Mouse (Mus musculus) layer of hippocampus, postnatal 14 days (tissue): ENCODE results near the gene Iqsec2. TPM values are rescaled to one million over a fixed set of nuclear protein-coding genes. Genes with fewer than 3 reads are reported as not detected.
"Not testable (repeated sequence)": the region's sequence is repeated elsewhere in the genome, so short reads cannot be mapped to it uniquely, and the experiment has no call there.

Source experiments
- DNase-seq, 2 experiments: peaks; one replicate each; pipeline ENCODE4 v3.0.0; 2021 to 2022; ENCODE audit warnings: low spot score in 2 of 2, mixed read lengths in 1 of 2
- total RNA-seq, 2 experiments: library from RNA; stranded (reverse); gene quantifications; 2 replicates each; pipeline ENCODE4 v1.2.3; 2021

Gene Iqsec2
- total RNA-seq, 2 experiments from 2014 or later = 135 to 143 TPM

DNA sequence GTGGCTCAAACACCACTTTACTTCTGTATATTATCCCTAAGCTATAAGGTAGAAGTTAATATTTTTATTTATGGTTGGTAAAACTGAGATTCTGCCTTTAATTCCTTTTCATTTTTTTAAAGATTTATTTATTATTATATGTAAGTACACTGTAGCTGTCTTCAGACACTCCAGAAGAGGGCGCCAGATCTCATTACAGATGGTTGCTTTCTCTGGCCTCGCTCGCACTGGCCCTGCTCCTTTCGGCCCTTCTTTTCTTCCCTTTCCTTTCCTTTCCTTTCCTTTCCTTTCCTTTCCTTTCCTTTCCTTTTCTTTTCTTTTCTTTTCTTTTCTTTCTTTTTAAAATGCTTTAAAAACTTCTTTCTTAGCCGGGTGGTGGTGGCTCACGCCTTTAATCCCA, 99.1 kb downstream of the Iqsec2 start:
- not testable (repeated sequence) for DNase-seq

DNA sequence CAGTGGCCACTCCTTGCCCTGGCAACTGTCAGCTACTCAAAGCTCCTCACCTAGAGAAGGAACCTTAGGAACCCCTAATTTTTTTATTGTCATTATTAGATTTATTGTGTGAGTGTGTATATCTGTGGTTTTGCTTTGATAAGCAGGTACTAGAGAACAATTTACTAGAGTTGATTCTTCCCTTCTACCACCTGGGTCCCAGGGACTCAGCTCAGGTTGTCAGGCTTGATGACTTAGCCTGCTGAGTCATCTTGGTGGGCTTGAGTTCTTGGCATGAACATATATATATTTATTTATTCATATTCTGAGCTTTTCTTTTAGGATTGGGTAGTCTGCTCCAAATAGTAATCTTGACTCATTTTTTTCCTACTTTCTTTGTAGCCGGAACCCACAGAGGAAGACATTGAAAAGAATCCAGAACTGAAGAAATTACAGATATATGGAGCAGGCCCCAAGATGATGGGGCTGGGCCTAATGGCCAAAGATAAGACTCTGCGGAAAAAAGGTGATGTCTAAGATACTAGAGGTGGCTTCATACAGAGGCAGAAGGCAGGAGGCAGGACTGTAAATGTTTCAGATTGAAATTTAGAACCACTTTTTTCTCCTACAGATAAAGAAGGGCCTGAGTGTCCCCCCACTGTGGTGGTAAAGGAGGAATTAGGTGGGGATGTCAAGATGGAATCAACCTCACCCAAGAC, 100.6 kb downstream of the Iqsec2 start:
- no peak for DNase-seq

DNA sequence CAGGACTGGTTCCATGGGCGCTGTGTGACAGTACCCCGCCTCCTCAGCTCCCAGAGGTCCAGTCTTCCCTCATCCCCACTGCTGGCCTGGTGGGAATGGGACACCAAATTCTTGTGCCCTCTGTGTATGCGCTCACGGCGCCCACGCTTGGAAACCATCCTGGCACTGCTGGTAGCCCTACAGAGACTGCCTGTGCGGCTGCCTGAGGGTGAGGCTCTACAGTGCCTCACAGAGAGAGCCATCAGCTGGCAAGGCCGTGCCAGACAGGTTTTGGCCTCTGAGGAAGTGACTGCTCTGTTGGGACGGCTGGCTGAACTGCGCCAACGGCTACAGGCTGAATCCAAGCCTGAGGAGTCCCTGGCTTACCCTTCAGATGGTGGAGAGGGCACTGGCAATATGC, 127.1 kb downstream of the Iqsec2 start:
- no peak for DNase-seq

Other genes with a start within 250 kb of the Iqsec2 start
- 10 to 100 TPM; 50.0 to 54.0 TPM for gene Hsd17b10, start 142.4 kb upstream of the Iqsec2 start, total RNA-seq
- gene Ribc1, start 128.0 kb upstream of the Iqsec2 start, total RNA-seq = under 1 TPM; 0.43 to 0.58 TPM
- 10 to 100 TPM; 52.5 to 54.6 TPM for gene Smc1a, start 127.8 kb upstream of the Iqsec2 start, total RNA-seq
- 10 to 100 TPM; 52.0 to 71.2 TPM for gene Kdm5c, start 88.8 kb downstream of the Iqsec2 start, total RNA-seq
- gene Kantr, start 183.2 kb downstream of the Iqsec2 start, total RNA-seq = 10 to 100 TPM; 48.1 to 50.2 TPM
- 10 to 100 TPM; 77.2 to 87.0 TPM for gene Tspyl2, start 198.2 kb downstream of the Iqsec2 start, total RNA-seq
- 10 to 100 TPM; 19.1 to 21.3 TPM for gene Gpr173, start 224.4 kb downstream of the Iqsec2 start, total RNA-seq